ENCODE assay signal across 8 mouse cellular contexts in genomic region chr14:17927469-17927868, GRCm38 (mm10).
DNase-seq lines count a peak whose midpoint lies in the region; ATAC-seq lines count a peak whose summit lies in the region.

No protein-coding gene starts in this region.

- no peak for ATAC-seq in CD4-positive, CD25-positive, alpha-beta regulatory T cell, adult 4 months
- no peak for ATAC-seq in erythroid progenitor cell, adult 5-6 weeks (replicated peaks; ENCODE audit: low FRiP score, poor library complexity, severe bottlenecking)

- DNase-seq in CD4-positive, CD25-positive, alpha-beta regulatory T cell, adult 2 months (ENCODE audit: low read depth, low spot score) = peak; percentile 10
- peak; percentile 47 for DNase-seq in urinary bladder, postnatal 14 days (ENCODE audit: low spot score)
- no peak for DNase-seq in urinary bladder, adult 2 months (ENCODE audit: low spot score)
- peak; percentile 64 for DNase-seq in gastrocnemius, adult 18-20 months (ENCODE audit: low spot score)
- peak; percentile 50 to 56 for DNase-seq in kidney, postnatal 25 days
- peak; percentile 56 for DNase-seq in lung, postnatal 10 days
